11 mouse cellular contexts compared by ENCODE assay signal in the genomic region with DNA sequence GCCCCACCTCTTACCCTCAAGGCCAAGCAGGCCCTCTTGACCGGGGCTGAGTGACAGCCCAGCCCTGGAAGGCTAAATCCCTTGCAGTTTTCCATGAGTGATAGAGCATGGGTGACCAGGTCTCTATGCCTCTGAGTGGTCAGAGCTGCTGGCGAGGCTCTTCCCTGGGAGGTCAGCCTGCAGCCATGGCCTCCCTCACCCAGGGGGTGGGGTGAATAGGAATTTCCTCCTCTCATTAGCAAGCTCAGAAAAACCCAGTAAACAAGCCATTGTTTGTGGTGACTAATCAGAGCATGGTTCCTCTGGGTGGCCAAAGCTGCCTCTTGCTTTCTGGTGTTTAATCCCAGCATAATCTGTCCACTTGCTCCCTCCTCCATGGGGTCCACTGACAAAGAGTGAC. TPM values are rescaled to one million over a fixed set of nuclear protein-coding genes. Genes with fewer than 3 reads are reported as not detected.
DNase-seq lines count a peak whose midpoint lies in the region; ATAC-seq and TF ChIP-seq lines count a peak whose summit lies in the region.
"Had no signal": no experiment of that assay in that cellular context is flagged by ENCODE, and none has a peak within 500 bp of the region (broad histone marks: within the 10 kb centered on the region; RNA-seq: fewer than 3 reads in every experiment).

No protein-coding gene starts in this region.

- no peak overlapping the region for H3K4me2 ChIP-seq in liver, embryonic 15.5 days
- H3K4me2 ChIP-seq in stomach, postnatal 0 days (replicated peaks; ENCODE audit: low read depth) = no peak overlapping the region
- H3K4me2 ChIP-seq: hindbrain, embryonic 14.5 days; midbrain, embryonic 13.5 days had no signal

- H3K9me3 ChIP-seq in liver, embryonic 15.5 days (replicated peaks) = no peaks in the 10 kb centered on the region
- H3K9me3 ChIP-seq in stomach, postnatal 0 days (ENCODE audit: control insufficient read depth, low read length) = no peaks in the 10 kb centered on the region
- H3K9me3 ChIP-seq: midbrain, embryonic 13.5 days had no signal

- WGBS in liver, embryonic 15.5 days (ENCODE audit: insufficient replicate concordance) = 68% methylated on average over 2 of the region's 2 CpGs
- WGBS in stomach, postnatal 0 days = 63% methylated on average over 2 of the region's 2 CpGs

- no peaks in the 10 kb centered on the region for H3K27me3 ChIP-seq in liver, embryonic 15.5 days
- H3K27me3 ChIP-seq in stomach, postnatal 0 days (ENCODE audit: control insufficient read depth, insufficient read depth, low read length) = no peaks in the 10 kb centered on the region
- H3K27me3 ChIP-seq: midbrain, embryonic 13.5 days had no signal

- peaks cover 8% of the 10 kb centered on the region; the same call in 1 of the 2 replicates for H3K4me1 ChIP-seq in liver, embryonic 15.5 days (replicated peaks)
- no peaks in the 10 kb centered on the region for H3K4me1 ChIP-seq in stomach, postnatal 0 days (replicated peaks; ENCODE audit: control insufficient read depth, insufficient read depth)
- H3K4me1 ChIP-seq: midbrain, embryonic 13.5 days had no signal

- peak; percentile 63 for DNase-seq in adrenal gland, postnatal 14 days
- DNase-seq in adrenal gland, postnatal 25 days = no peak
- peak; percentile 81 for DNase-seq in retina, postnatal 1 day
- DNase-seq in retina, embryonic 14.5 days (ENCODE audit: low spot score) = no peak
- DNase-seq in stomach, postnatal 0 days (ENCODE audit: low spot score) = no peak
- no peak for DNase-seq in right cerebral cortex, adult 2 months (ENCODE audit: low spot score in 2 of 2)

- H3K4me3 ChIP-seq in liver, embryonic 15.5 days (replicated peaks) = no peak overlapping the region
- H3K4me3 ChIP-seq in stomach, postnatal 0 days (ENCODE audit: low read depth, low read length) = no peak overlapping the region
- H3K4me3 ChIP-seq: midbrain, embryonic 13.5 days had no signal

- no peak for TF ChIP-seq EP300 in stomach, postnatal 0 days (optimal IDR thresholded peaks at IDR 0.05)

- TF ChIP-seq CTCF in stomach, postnatal 0 days (IDR thresholded peaks at IDR 0.05; ENCODE audit: low read depth) = no peak

- no peak overlapping the region for H3K9ac ChIP-seq in liver, embryonic 15.5 days
- no peak overlapping the region for H3K9ac ChIP-seq in stomach, postnatal 0 days (ENCODE audit: low read length)
- H3K9ac ChIP-seq: hindbrain, embryonic 14.5 days; midbrain, embryonic 13.5 days had no signal

- no peak for ATAC-seq in liver, embryonic 15.5 days (ENCODE audit: insufficient read depth)
- peak; percentile 53; the same call in 1 of the 2 replicates for ATAC-seq in stomach, postnatal 0 days (ENCODE audit: low FRiP score, low TSS enrichment)
- ATAC-seq in monocyte, adult 5-6 weeks (replicated peaks; ENCODE audit: insufficient number of reproducible peaks, low FRiP score, low TSS enrichment, poor library complexity, severe bottlenecking) = no peak
- ATAC-seq: midbrain, embryonic 13.5 days had no signal

- H3K27ac ChIP-seq in liver, embryonic 15.5 days (replicated peaks) = 0 out of 2 replicates have a peak overlapping the region, but pooled peaks have one; percentile 9
- 0 out of 2 replicates have a peak overlapping the region, but pooled peaks have one; percentile 13 for H3K27ac ChIP-seq in stomach, postnatal 0 days (replicated peaks)
- H3K27ac ChIP-seq: hindbrain, embryonic 14.5 days; midbrain, embryonic 13.5 days had no signal

- peaks cover 23% of the 10 kb centered on the region for H3K36me3 ChIP-seq in liver, embryonic 15.5 days (replicated peaks)
- peaks cover 13% of the 10 kb centered on the region for H3K36me3 ChIP-seq in stomach, postnatal 0 days (ENCODE audit: control insufficient read depth, insufficient read depth, low read length)

RNA-seq across cellular contexts. Expression of a gene that starts 2.9 kb away (rescaled TPM):
- 18.4 and 25.7 TPM in 2 replicates for total RNA-seq in adrenal gland, postnatal 14 days (2021)
- 4.0 and 4.9 TPM in 2 replicates for total RNA-seq in adrenal gland, postnatal 25 days (2021)
- polyA plus RNA-seq in liver, embryonic 15.5 days (2015; fragmentation: Nextera tagmentation; extraction: Ambion mirVana) = 0.17 and 0.23 TPM in 2 replicates
- 3.0 and 3.1 TPM in 2 replicates for polyA plus RNA-seq in stomach, postnatal 0 days (2015; fragmentation: Nextera tagmentation; extraction: Ambion mirVana)
- total RNA-seq in monocyte, adult 5-6 weeks (2017) = 0.39 TPM in 1 of 3 replicates, not detected in the others
- polyA plus RNA-seq: embryonic facial prominence, embryonic 11.5 days; hindbrain, embryonic 14.5 days; midbrain, embryonic 13.5 days had no signal

RNA-seq across cellular contexts. Expression of a gene that starts 19.3 kb away (rescaled TPM):
- 53.8 and 54.1 TPM in 2 replicates for total RNA-seq in adrenal gland, postnatal 14 days (2021)
- 37.1 and 38.0 TPM in 2 replicates for total RNA-seq in adrenal gland, postnatal 25 days (2021)
- polyA plus RNA-seq in liver, embryonic 15.5 days (2015; fragmentation: Nextera tagmentation; extraction: Ambion mirVana) = 10.2 and 10.7 TPM in 2 replicates
- 9.8 and 9.9 TPM in 2 replicates for polyA plus RNA-seq in stomach, postnatal 0 days (2015; fragmentation: Nextera tagmentation; extraction: Ambion mirVana)
- total RNA-seq in monocyte, adult 5-6 weeks (2017) = 4.9 to 11.3 TPM (median 5.7 TPM) in 3 replicates

Comparison
In these comparisons a context has a peak if more than half of its experiments do, and no peak if none do; other contexts are left out.
1. DNase-seq: peak in adrenal gland, postnatal 14 days (single experiment) and retina, postnatal 1 day (single experiment); none in adrenal gland, postnatal 25 days (single experiment), retina, embryonic 14.5 days (single experiment), stomach, postnatal 0 days (single experiment) and right cerebral cortex, adult 2 months (0 of 2).